Mouse (Mus musculus) MEL (cell line): ENCODE measurements around the gene Ovca2. TPM values are rescaled to one million over a fixed set of nuclear protein-coding genes. Genes with fewer than 3 reads are reported as not detected.
"Not testable (repeated sequence)": the region's sequence is repeated elsewhere in the genome, so short reads cannot be mapped to it uniquely, and the experiment has no call there.

Source experiments
- DNase-seq: peaks from one replicate; pipeline ENCODE4 v3.0.0; 2011; ENCODE audit warnings: low read depth, low spot score
- H3K27ac ChIP-seq: 2 replicates; pipeline ENCODE4 v1.5.1; 2012; ENCODE audit warnings: low read depth, mild to moderate bottlenecking, control low read depth, low read length, moderate library complexity; ENCODE audit not compliant: control insufficient read depth
- H3K27me3 ChIP-seq, 2 experiments: fragments of 150-350 bp in 1 of 2; sonication (generic) in 1 of 2; 2 replicates each; pipeline ENCODE4 v1.6.1; 2012; ENCODE audit warnings: low read length in 2 of 2, mild to moderate bottlenecking in 2 of 2, improper control_type of control experiment in 1 of 2, moderate library complexity in 1 of 2; ENCODE audit not compliant: insufficient read depth in 2 of 2, control insufficient read depth in 1 of 2
- H3K36me3 ChIP-seq, 2 experiments: 2 replicates each; pipeline ENCODE4 v1.6.1; 2012 to 2014; ENCODE audit warnings: low read length in 2 of 2, improper control_type of control experiment in 1 of 2, inconsistent platforms in 1 of 2, mild to moderate bottlenecking in 1 of 2; ENCODE audit not compliant: insufficient read depth in 2 of 2, control insufficient read depth in 1 of 2
- H3K4me1 ChIP-seq, 2 experiments: fragments of 150-350 bp in 1 of 2; sonication (generic) in 1 of 2; 2 replicates each; pipeline ENCODE4 v1.6.1; 2012; ENCODE audit warnings: low read length in 2 of 2, improper control_type of control experiment in 1 of 2, mild to moderate bottlenecking in 1 of 2; ENCODE audit not compliant: insufficient read depth in 2 of 2, control insufficient read depth in 1 of 2
- H3K4me3 ChIP-seq, 2 experiments: fragments of 150-350 bp in 1 of 2; sonication (generic) in 1 of 2; 2 replicates each; pipeline ENCODE4 v1.5.1; 2012; ENCODE audit warnings: low read depth in 2 of 2, low read length in 2 of 2, mild to moderate bottlenecking in 2 of 2, moderate library complexity in 2 of 2, control low read depth in 1 of 2, improper control_type of control experiment in 1 of 2; ENCODE audit not compliant: control insufficient read depth in 1 of 2, insufficient read depth in 1 of 2
- H3K79me2 ChIP-seq: 2 replicates; pipeline ENCODE4 v1.6.1; 2012; ENCODE audit warnings: mild to moderate bottlenecking, low read length, moderate library complexity; ENCODE audit not compliant: control insufficient read depth, poor library complexity, insufficient read depth
- H3K9ac ChIP-seq: 2 replicates; pipeline ENCODE4 v1.6.1; 2012; ENCODE audit warnings: low read depth, mild to moderate bottlenecking, control low read depth, low read length, moderate library complexity; ENCODE audit not compliant: control insufficient read depth, poor library complexity, severe bottlenecking
- H3K9me3 ChIP-seq: fragments of 150-350 bp; sonication (generic); replicated peaks from 2 replicates; pipeline ENCODE4 v1.6.1; 2012; ENCODE audit warnings: mild to moderate bottlenecking, low read length, improper control_type of control experiment, moderate library complexity; ENCODE audit not compliant: insufficient read depth
- CHD2 ChIP-seq: IDR thresholded peaks from 2 replicates; pipeline ENCODE4 v1.6.1; 2011; ENCODE audit warnings: low read length, improper control_type of control experiment
- E2F4 ChIP-seq: IDR thresholded peaks from 2 replicates; pipeline ENCODE4 v1.6.1; 2011; ENCODE audit warnings: low read depth, low read length, improper control_type of control experiment, borderline replicate concordance
- EP300 ChIP-seq, 2 experiments: IDR thresholded peaks; 2 replicates each; pipeline ENCODE4 v1.6.1; 2011; ENCODE audit warnings: improper control_type of control experiment in 2 of 2, low read length in 2 of 2, low read depth in 1 of 2, mild to moderate bottlenecking in 1 of 2
- GABPA ChIP-seq: IDR thresholded peaks from 2 replicates; pipeline ENCODE4 v1.6.1; 2012; ENCODE audit warnings: low read depth, mild to moderate bottlenecking, inconsistent platforms, low read length, improper control_type of control experiment, moderate library complexity
- GATA1 ChIP-seq: IDR thresholded peaks from 2 replicates; pipeline ENCODE4 v1.6.1; 2011; ENCODE audit warnings: low read depth, low read length, improper control_type of control experiment
- JUND ChIP-seq: IDR thresholded peaks from 2 replicates; pipeline ENCODE4 v1.6.1; 2011; ENCODE audit warnings: low read depth, mild to moderate bottlenecking, improper control_type of control experiment, low read length
- MAFK ChIP-seq: IDR thresholded peaks from 2 replicates; pipeline ENCODE4 v1.6.1; 2011; ENCODE audit warnings: low read depth, mild to moderate bottlenecking, low read length, improper control_type of control experiment, borderline replicate concordance
- MAZ ChIP-seq: IDR thresholded peaks from 2 replicates; pipeline ENCODE4 v1.6.1; 2012; ENCODE audit warnings: low read depth, mild to moderate bottlenecking, inconsistent platforms, low read length, improper control_type of control experiment
- NRF1 ChIP-seq: IDR thresholded peaks from 2 replicates; pipeline ENCODE4 v1.6.1; 2014; ENCODE audit warnings: low read depth, mild to moderate bottlenecking, inconsistent platforms, low read length, improper control_type of control experiment, moderate library complexity; ENCODE audit not compliant: poor library complexity, insufficient read depth, severe bottlenecking
- POLR2A ChIP-seq, 2 experiments: IDR thresholded peaks; 2 replicates each; pipeline ENCODE4 v1.6.1; 2011 to 2012; ENCODE audit warnings: low read length in 2 of 2, mild to moderate bottlenecking in 2 of 2, control low read depth in 1 of 2, improper control_type of control experiment in 1 of 2, low read depth in 1 of 2, moderate library complexity in 1 of 2; ENCODE audit not compliant: control insufficient read depth in 1 of 2, insufficient read depth in 1 of 2, poor library complexity in 1 of 2
- POLR2AphosphoS2 ChIP-seq: IDR thresholded peaks from 2 replicates; pipeline ENCODE4 v1.6.1; 2011; ENCODE audit warnings: low read length, improper control_type of control experiment
- POLR2AphosphoS5 ChIP-seq: IDR thresholded peaks from 2 replicates; pipeline ENCODE4 v1.6.1; 2012; ENCODE audit warnings: low read depth, borderline replicate concordance, mild to moderate bottlenecking, inconsistent platforms, low read length, moderate library complexity, mixed read lengths
- TBP ChIP-seq: IDR thresholded peaks from 2 replicates; pipeline ENCODE4 v1.8.0; 2011; ENCODE audit warnings: low read depth, low read length, improper control_type of control experiment
- USF2 ChIP-seq, 2 experiments: IDR thresholded peaks; 2 replicates each; pipeline ENCODE4 v1.6.1; 2011 to 2012; ENCODE audit warnings: improper control_type of control experiment in 2 of 2, low read length in 2 of 2, borderline replicate concordance in 1 of 2, inconsistent platforms in 1 of 2, low read depth in 1 of 2, mild to moderate bottlenecking in 1 of 2; ENCODE audit not compliant: insufficient read depth in 1 of 2
- ZC3H11A ChIP-seq: IDR thresholded peaks from 2 replicates; pipeline ENCODE4 v1.6.1; 2012; ENCODE audit warnings: low read depth, mild to moderate bottlenecking, inconsistent platforms, low read length, improper control_type of control experiment
- ZNF384 ChIP-seq: IDR thresholded peaks from 2 replicates; pipeline ENCODE4 v1.6.1; 2012; ENCODE audit warnings: low read depth, mild to moderate bottlenecking, inconsistent platforms, low read length, improper control_type of control experiment
- polyA plus RNA-seq, 2 experiments: library from polyadenylated mRNA; stranded (reverse) in 1 of 2; unstranded in 1 of 2; fragments of >175 nt in 1 of 2; fragments of >200 nt in 1 of 2; gene quantifications; 2 replicates each; pipeline versions ENCODE4 v1.2.1 to v1.2.4; 2012; ENCODE audit warnings: low replicate concordance in 2 of 2, low read depth in 1 of 2; ENCODE audit not compliant: insufficient read length in 2 of 2, insufficient read depth in 1 of 2, missing spikeins in 1 of 2
- total RNA-seq: library from RNA; depleted of rRNA; stranded (reverse); fragments of 300-350 nt; gene quantifications from 2 replicates; pipeline ENCODE4 v1.2.3, GENCODE M21; 2012

Gene Ovca2
- total and polyA plus RNA-seq, 3 experiments = 23.1 to 33.1 TPM; not detected in 1

GRCm38 (mm10) chr11:75178011-75178410 lies 624 bp downstream of the Ovca2 start:
- no peaks in the 10 kb centered on the region for H3K9me3 ChIP-seq
- peak overlapping the region; percentile 95 for H3K9ac ChIP-seq
- DNase-seq = no peak
- H3K36me3 ChIP-seq = peaks cover 0 to 5% of the 10 kb centered on the region in 2 experiments; a peak in 3 of 4 replicates
- peaks cover 0 to 18% of the 10 kb centered on the region in 2 experiments; a peak in 3 of 4 replicates for H3K4me1 ChIP-seq
- H3K79me2 ChIP-seq = peaks cover 10% of the 10 kb centered on the region
- H3K27me3 ChIP-seq = no peaks in the 10 kb centered on the region
- no peak for TF ChIP-seq EP300 (IDR thresholded peaks at IDR 0.05; ENCODE audit: low read depth in 1 of 2, low read length in 2 of 2)
- TF ChIP-seq TBP = no peak
- no peak for TF ChIP-seq POLR2AphosphoS5
- TF ChIP-seq ZNF384 = no peak
- TF ChIP-seq GABPA = no peak
- no peak for TF ChIP-seq MAZ
- TF ChIP-seq MAFK = no peak
- no peak for TF ChIP-seq ZC3H11A
- no peak for TF ChIP-seq E2F4
- peak overlapping the region; percentile 75; the same call in 1 of the 2 replicates for H3K27ac ChIP-seq
- H3K4me3 ChIP-seq = peak overlapping the region; percentile 92 to 95

- H3K4me3 ChIP-seq, H3K27ac ChIP-seq, H3K36me3 ChIP-seq, H3K27me3 ChIP-seq, H3K9ac ChIP-seq, H3K9me3 ChIP-seq, DNase-seq: not testable (repeated sequence)
- H3K79me2 ChIP-seq = peaks cover 12% of the 10 kb centered on the region
- peaks cover 0 to 18% of the 10 kb centered on the region in 2 experiments; a peak in 3 of 4 replicates for H3K4me1 ChIP-seq
- TF ChIP-seq ZNF384 = peak; percentile 71
Observed at GRCm38 (mm10) chr11:75174574-75174973, 4.1 kb downstream of the Ovca2 start.

- Histone ChIP-seq H3K27me3 (no peaks in the 10 kb centered on the region), H3K9me3 (no peaks in the 10 kb centered on the region), H3K36me3 (peaks cover 0 to 5% of the 10 kb centered on the region in 2 experiments; a peak in 2 of 4 replicates), H3K4me3 (peak overlapping the region; percentile 70 to 81), H3K79me2 (peaks cover 14% of the 10 kb centered on the region), H3K9ac (no peak overlapping the region; the same call in 1 of the 2 replicates), H3K4me1 (peaks cover 0 to 18% of the 10 kb centered on the region in 2 experiments; a peak in 3 of 4 replicates), H3K27ac (peak overlapping the region; percentile 16)
- no peak for DNase-seq
- TF ChIP-seq POLR2A (IDR thresholded peaks at IDR 0.05; ENCODE audit: control insufficient read depth in 1 of 2, insufficient read depth in 1 of 2, low read depth in 1 of 2, low read length in 2 of 2, poor library complexity in 1 of 2) (peak in 1 of 2 experiments; percentile 27; a peak in 1 of 4 replicates), GATA1 (peak; percentile 54), JUND (0 out of 2 replicates have a peak, but pooled peaks have one; percentile 18), USF2 (IDR thresholded peaks at IDR 0.05; ENCODE audit: borderline replicate concordance in 1 of 2, insufficient read depth in 1 of 2, low read depth in 1 of 2, low read length in 2 of 2) (no peak), CHD2 (no peak), POLR2AphosphoS2 (no peak), NRF1 (0 out of 2 replicates have a peak, but pooled peaks have one; percentile 0)
Observed at GRCm38 (mm10) chr11:75173799-75174165, 4.9 kb downstream of the Ovca2 start.
